Mouse (Mus musculus) heart, postnatal 10 days (tissue): ENCODE results near the gene 1700021F05Rik. TPM values are rescaled to one million over a fixed set of nuclear protein-coding genes. Genes with fewer than 3 reads are reported as not detected.
"Not testable (repeated sequence)": the region's sequence is repeated elsewhere in the genome, so short reads cannot be mapped to it uniquely, and the experiment has no call there.

Experiments
- DNase-seq, 2 experiments: peaks; one replicate each; pipeline ENCODE4 v3.0.0; 2021
- intact Hi-C: fragments of 180-260 bp; cut with DNase I; formaldehyde crosslinking; loops from one replicate; pipeline ENCODE4 v1.15.1; 2025
- total RNA-seq, 2 experiments: library from RNA; stranded (reverse); gene quantifications; 2 replicates each; pipeline ENCODE4 v1.2.3; 2021

Gene 1700021F05Rik
- total RNA-seq, 2 experiments from 2014 or later: 91.6 to 94.8 TPM

GRCm38 (mm10) chr10:43541153-43541544, 355 bp upstream of the 1700021F05Rik start:
- intact Hi-C loops: loop anchor here (1.0 kb wide), 1 partner anchor 62 kb away; no protein-coding TSS in a partner anchor
- DNase-seq: no peak

- intact Hi-C loops: no loop called here
- DNase-seq: peak in 1 of 2 experiments; percentile 32
Measured at GRCm38 (mm10) chr10:43539746-43540310, 966 bp downstream of the 1700021F05Rik start.

- intact Hi-C loops: no loop called here
- DNase-seq: no peak
Measured at GRCm38 (mm10) chr10:43538831-43539230, 2.0 kb downstream of the 1700021F05Rik start.

GRCm38 (mm10) chr10:43537652-43538051, 3.1 kb downstream of the 1700021F05Rik start:
- no peak for DNase-seq
- intact Hi-C loops: no loop called here

- intact Hi-C loops: no loop called here
- DNase-seq: no peak
Measured at GRCm38 (mm10) chr10:43534382-43534781, 6.4 kb downstream of the 1700021F05Rik start.

GRCm38 (mm10) chr10:43527283-43528269, 13.2 kb downstream of the 1700021F05Rik start:
- no peak for DNase-seq
- intact Hi-C loops: no loop called here

GRCm38 (mm10) chr10:43523931-43524330, 16.9 kb downstream of the 1700021F05Rik start, which contains the start of gene Gm9803:
Gene Gm9803 (plus strand): TSS chr10:43524084.
- intact Hi-C loops, DNase-seq: not testable (repeated sequence)

- intact Hi-C loops: no loop called here
- DNase-seq: no peak
Measured at GRCm38 (mm10) chr10:43519977-43520376, 20.8 kb downstream of the 1700021F05Rik start.

GRCm38 (mm10) chr10:43518368-43518767, 22.4 kb downstream of the 1700021F05Rik start:
- DNase-seq: peak; percentile 27 to 41
- intact Hi-C loops: no loop called here

- intact Hi-C loops: no loop called here
- DNase-seq: peak; percentile 69 to 73
Measured at GRCm38 (mm10) chr10:43517836-43518235, 23.0 kb downstream of the 1700021F05Rik start.

- intact Hi-C loops: no loop called here
- DNase-seq: no peak
Measured at GRCm38 (mm10) chr10:43516992-43517660, 23.7 kb downstream of the 1700021F05Rik start.

- no peak for DNase-seq
- intact Hi-C loops: no loop called here
Measured at GRCm38 (mm10) chr10:43512976-43513375, 27.8 kb downstream of the 1700021F05Rik start.

GRCm38 (mm10) chr10:43509228-43509627, 31.6 kb downstream of the 1700021F05Rik start:
- intact Hi-C loops: no loop called here
- no peak for DNase-seq

GRCm38 (mm10) chr10:43507051-43507450, 33.7 kb downstream of the 1700021F05Rik start:
- intact Hi-C loops: no loop called here

GRCm38 (mm10) chr10:43504291-43504690, 36.5 kb downstream of the 1700021F05Rik start:
- intact Hi-C loops: no loop called here
- DNase-seq: no peak

More at GRCm38 (mm10) chr10:43507051-43507450, 33.7 kb downstream of the 1700021F05Rik start:
- no peak for DNase-seq

GRCm38 (mm10) chr10:43502599-43502998, 38.2 kb downstream of the 1700021F05Rik start:
- intact Hi-C loops: no loop called here
- DNase-seq: no peak

GRCm38 (mm10) chr10:43490846-43491245, 49.9 kb downstream of the 1700021F05Rik start:
- peak; percentile 69 to 75 for DNase-seq
- intact Hi-C loops: no loop called here

GRCm38 (mm10) chr10:43490034-43490433, 50.8 kb downstream of the 1700021F05Rik start:
- DNase-seq: no peak
- intact Hi-C loops: no loop called here

GRCm38 (mm10) chr10:43489550-43489949, 51.2 kb downstream of the 1700021F05Rik start:
- peak; percentile 38 to 41 for DNase-seq
- intact Hi-C loops: no loop called here

GRCm38 (mm10) chr10:43489139-43489538, 51.7 kb downstream of the 1700021F05Rik start:
- peak in 1 of 2 experiments; percentile 5 for DNase-seq
- intact Hi-C loops: no loop called here

GRCm38 (mm10) chr10:43488258-43488657, 52.5 kb downstream of the 1700021F05Rik start:
- no peak for DNase-seq
- intact Hi-C loops: no loop called here
